Mouse (Mus musculus): ENCODE measurements at regions not wholly inside any gene's neighbourhood (a gene's known extent, or its start where the extent isn't known, plus 50 kb on each side); places are given as distances from the start of the nearest gene placed in this dataset.
A peak's percentile ranks its signal among the peaks of the same experiment; 100 is the strongest.

- peak; percentile 29 for DNase-seq
Observed at GRCm38 (mm10) chr9:116511450-116511849, 336.3 kb upstream of the Tgfbr2 start.

- no peak for DNase-seq
Observed at GRCm38 (mm10) chr9:116507756-116508155, 332.6 kb upstream of the Tgfbr2 start.

- DNase-seq = no peak
Observed at GRCm38 (mm10) chr9:116502831-116503230, 327.7 kb upstream of the Tgfbr2 start.

GRCm38 (mm10) chr9:116500951-116501350 lies 325.8 kb upstream of the Tgfbr2 start:
- DNase-seq = no peak

GRCm38 (mm10) chr9:116491227-116491626 lies 316.1 kb upstream of the Tgfbr2 start:
- no peak for DNase-seq

- peak; percentile 44 for DNase-seq
Observed at GRCm38 (mm10) chr9:116489787-116490186, 314.6 kb upstream of the Tgfbr2 start.

GRCm38 (mm10) chr9:116489273-116489672 lies 314.1 kb upstream of the Tgfbr2 start:
- no peak for DNase-seq

GRCm38 (mm10) chr9:116477309-116477708 lies 302.1 kb upstream of the Tgfbr2 start:
- DNase-seq = no peak

- no peak for DNase-seq
Observed at GRCm38 (mm10) chr9:116475206-116475955, 300.2 kb upstream of the Tgfbr2 start.

GRCm38 (mm10) chr9:116472855-116473254 lies 297.7 kb upstream of the Tgfbr2 start:
- DNase-seq = no peak

- DNase-seq = peak; percentile 34
Observed at GRCm38 (mm10) chr9:116468569-116469250, 293.6 kb upstream of the Tgfbr2 start.

GRCm38 (mm10) chr9:116466336-116466735 lies 291.2 kb upstream of the Tgfbr2 start:
- DNase-seq = no peak

- DNase-seq = no peak
Observed at GRCm38 (mm10) chr9:116464626-116465025, 289.5 kb upstream of the Tgfbr2 start.

- no peak for DNase-seq
Observed at GRCm38 (mm10) chr9:116462232-116462631, 287.1 kb upstream of the Tgfbr2 start.

- DNase-seq = no peak
Observed at GRCm38 (mm10) chr9:116460022-116460421, 284.9 kb upstream of the Tgfbr2 start.

- DNase-seq = no peak
Observed at GRCm38 (mm10) chr9:116452050-116452449, 276.9 kb upstream of the Tgfbr2 start.

GRCm38 (mm10) chr9:116450829-116451228 lies 275.7 kb upstream of the Tgfbr2 start:
- DNase-seq = no peak

GRCm38 (mm10) chr9:116447734-116448133 lies 272.6 kb upstream of the Tgfbr2 start:
- DNase-seq = no peak

- no peak for DNase-seq
Observed at GRCm38 (mm10) chr9:116438580-116438979, 263.4 kb upstream of the Tgfbr2 start.

GRCm38 (mm10) chr9:116434414-116434813 lies 259.3 kb upstream of the Tgfbr2 start:
- DNase-seq = no peak

GRCm38 (mm10) chr9:116429061-116429460 lies 253.9 kb upstream of the Tgfbr2 start:
- no peak for DNase-seq

GRCm38 (mm10) chr9:116428475-116428874 lies 253.3 kb upstream of the Tgfbr2 start:
- DNase-seq = no peak

- no peak for DNase-seq
Observed at GRCm38 (mm10) chr9:116427278-116427677, 252.1 kb upstream of the Tgfbr2 start.
